16 mouse cellular contexts compared by ENCODE assay signal in the genomic region with DNA sequence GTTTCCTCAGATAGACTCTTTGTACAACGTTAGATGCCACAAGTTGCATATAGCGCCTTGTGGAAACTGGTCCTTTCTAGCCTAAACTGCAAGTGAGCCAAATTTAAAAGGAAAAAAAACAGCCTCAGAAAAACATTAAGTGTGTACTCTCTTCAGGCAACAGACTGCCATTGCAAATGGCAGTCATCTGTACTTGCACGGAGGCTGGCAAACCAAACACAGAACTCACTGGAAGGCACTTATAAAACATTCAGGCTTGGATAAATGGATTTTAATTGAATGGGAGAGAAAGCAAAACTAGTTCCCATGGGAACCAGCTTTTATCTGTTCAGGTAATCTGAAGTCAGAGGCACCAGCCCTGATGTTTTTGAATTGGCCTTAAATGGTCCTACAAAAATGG.
"Had no signal": no experiment of that assay in that cellular context is flagged by ENCODE, and none has a peak within 500 bp of the region (broad histone marks: within the 10 kb centered on the region; RNA-seq: fewer than 3 reads in every experiment).

No protein-coding gene starts in this region.

- H3K27ac ChIP-seq: midbrain, embryonic 10.5 days; midbrain, embryonic 12.5 days; neural tube, embryonic 13.5 days; neural tube, embryonic 15.5 days; stomach, embryonic 15.5 days; stomach, postnatal 0 days had no signal

- H3K36me3 ChIP-seq: midbrain, embryonic 10.5 days; midbrain, embryonic 12.5 days; neural tube, embryonic 13.5 days; neural tube, embryonic 15.5 days; stomach, embryonic 15.5 days had no signal

- H3K27me3 ChIP-seq: midbrain, embryonic 12.5 days; neural tube, embryonic 13.5 days; neural tube, embryonic 15.5 days; stomach, embryonic 15.5 days had no signal

- H3K9me3 ChIP-seq: midbrain, embryonic 10.5 days; midbrain, embryonic 12.5 days; neural tube, embryonic 13.5 days; neural tube, embryonic 15.5 days; stomach, embryonic 15.5 days had no signal

- DNase-seq: lung, adult 18-20 months; lung, embryonic 14.5 days; lung, postnatal 10 days; lung, postnatal 4 days; midbrain, embryonic 14.5 days; right cerebral cortex, postnatal 14 days; thymus, postnatal 14 days; thymus, postnatal 36 days had no signal

- H3K4me2 ChIP-seq: lung, embryonic 14.5 days; midbrain, embryonic 12.5 days; neural tube, embryonic 13.5 days; neural tube, embryonic 15.5 days; stomach, embryonic 15.5 days had no signal

- H3K9ac ChIP-seq: lung, embryonic 14.5 days; midbrain, embryonic 12.5 days; neural tube, embryonic 13.5 days; neural tube, embryonic 15.5 days; stomach, embryonic 15.5 days had no signal

- H3K4me1 ChIP-seq: midbrain, embryonic 10.5 days; midbrain, embryonic 12.5 days; stomach, embryonic 15.5 days had no signal

- H3K4me3 ChIP-seq: midbrain, embryonic 10.5 days; midbrain, embryonic 12.5 days; myocyte; neural tube, embryonic 13.5 days; neural tube, embryonic 15.5 days; stomach, embryonic 15.5 days had no signal

- ATAC-seq: midbrain, embryonic 16.5 days had no signal
